Mouse (Mus musculus) limb, embryonic 11.5 days (tissue): ENCODE measurements at regions not wholly inside any gene's neighbourhood (a gene's known extent, or its start where the extent isn't known, plus 50 kb on each side); places are given as distances from the start of the nearest gene placed in this dataset.

Source experiments
- ATAC-seq: fragments of 200-750 bp; cut with Nextera tagmentation; 2 replicates; pipeline ENCODE4 v1.8.0; 2017; ENCODE audit warnings: low read depth; ENCODE audit not compliant: insufficient number of reproducible peaks, low FRiP score, low TSS enrichment
- DNase-seq: peaks from one replicate; pipeline ENCODE4 v3.0.0-alpha.2; 2015; ENCODE audit warnings: low spot score
- H3K27ac ChIP-seq: fragments of 300-500 bp; sonication (generic); replicated peaks from 2 replicates; pipeline ENCODE4 v1.5.1; 2014; ENCODE audit warnings: low read depth, mild to moderate bottlenecking, low read length
- H3K27me3 ChIP-seq: fragments of 300-500 bp; sonication (generic); 2 replicates; pipeline ENCODE4 v1.6.1; 2014; ENCODE audit warnings: mild to moderate bottlenecking, low read length, mixed read lengths; ENCODE audit not compliant: control insufficient read depth, insufficient read depth
- H3K36me3 ChIP-seq: fragments of 300-500 bp; sonication (generic); 2 replicates; pipeline ENCODE4 v1.6.1; 2014; ENCODE audit warnings: mild to moderate bottlenecking, low read length, moderate library complexity, mixed read lengths; ENCODE audit not compliant: control insufficient read depth, insufficient read depth
- H3K4me1 ChIP-seq: fragments of 300-500 bp; sonication (generic); 2 replicates; pipeline ENCODE4 v1.6.1; 2014; ENCODE audit warnings: low read length, mixed read lengths; ENCODE audit not compliant: control insufficient read depth, insufficient read depth
- H3K4me2 ChIP-seq: fragments of 300-500 bp; sonication (generic); 2 replicates; pipeline ENCODE4 v1.6.1; 2014; ENCODE audit warnings: low read depth, mild to moderate bottlenecking, moderate library complexity; ENCODE audit not compliant: severe bottlenecking
- H3K4me3 ChIP-seq: fragments of 300-500 bp; sonication (generic); 2 replicates; pipeline ENCODE4 v1.5.1; 2014; ENCODE audit warnings: low read depth, low read length
- H3K9ac ChIP-seq: fragments of 300-500 bp; sonication (generic); 2 replicates; pipeline ENCODE4 v1.6.1; 2014; ENCODE audit warnings: mild to moderate bottlenecking, low read length
- H3K9me3 ChIP-seq: fragments of 300-500 bp; sonication (generic); 2 replicates; pipeline ENCODE4 v1.6.1; 2016; ENCODE audit warnings: low read length; ENCODE audit not compliant: control insufficient read depth
- WGBS: fragments of 180-500 bp; shearing (Covaris S2); extraction: QIAGEN DNeasy Blood & Tissue Kit; methylation state at CpG from one replicate; pipeline ENCODE4 v1.1.7; 2014; 5-methylcytosine and 5-hydroxymethylcytosine counted together

DNA sequence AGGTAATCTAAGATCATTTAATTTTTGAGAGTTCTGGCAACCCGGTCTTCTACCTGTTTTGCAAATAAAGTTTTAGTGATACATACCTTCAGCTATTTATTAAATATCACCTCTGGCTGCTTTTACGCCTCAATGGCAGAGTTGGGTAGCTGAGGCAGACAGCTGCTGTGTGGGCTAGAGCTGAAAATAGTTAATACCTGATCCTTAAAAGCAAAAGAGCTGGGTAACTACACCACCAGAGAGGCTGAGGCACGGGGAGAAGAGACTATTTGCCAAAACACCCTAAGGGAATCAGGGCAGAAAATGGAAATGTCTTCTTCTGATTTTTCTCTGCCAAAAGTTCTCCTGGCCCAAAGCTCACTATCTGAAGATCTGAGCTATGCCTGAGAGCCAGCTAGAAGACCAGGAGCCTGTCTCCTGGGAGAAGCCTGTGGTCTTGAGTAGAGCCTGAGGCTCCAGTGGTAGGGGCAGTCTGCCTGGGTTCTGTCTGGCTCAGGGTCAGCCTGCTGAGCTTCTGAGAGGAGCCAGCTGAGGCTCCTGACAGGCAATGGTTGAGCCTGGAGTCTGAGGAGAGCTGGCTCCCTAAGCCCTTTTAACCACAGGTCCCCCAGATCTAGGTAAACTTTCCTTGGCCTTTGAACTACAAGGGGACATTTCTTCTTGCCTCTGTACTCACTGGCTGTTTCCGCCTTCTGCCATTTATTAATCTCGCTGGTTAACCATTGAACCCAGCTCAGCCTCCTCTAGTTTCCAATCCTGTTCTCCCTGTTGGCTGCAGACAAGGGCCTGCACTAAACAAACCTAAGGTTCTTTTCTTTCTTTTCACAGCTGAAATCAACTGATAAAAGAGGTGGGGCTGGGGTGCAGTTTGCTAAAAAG is 208.7 kb downstream of the Opa1 start:
- Histone ChIP-seq H3K27ac (no peak overlapping the region), H3K36me3 (no peaks in the 10 kb centered on the region), H3K9ac (no peak overlapping the region; the same call in 1 of the 2 replicates), H3K4me2 (no peak overlapping the region), H3K9me3 (no peaks in the 10 kb centered on the region), H3K4me3 (no peak overlapping the region), H3K27me3 (no peaks in the 10 kb centered on the region), H3K4me1 (no peaks in the 10 kb centered on the region)
- ATAC-seq: no peak
- WGBS: 70% methylated on average over 5 of the region's 5 CpGs
- no peak for DNase-seq

DNA sequence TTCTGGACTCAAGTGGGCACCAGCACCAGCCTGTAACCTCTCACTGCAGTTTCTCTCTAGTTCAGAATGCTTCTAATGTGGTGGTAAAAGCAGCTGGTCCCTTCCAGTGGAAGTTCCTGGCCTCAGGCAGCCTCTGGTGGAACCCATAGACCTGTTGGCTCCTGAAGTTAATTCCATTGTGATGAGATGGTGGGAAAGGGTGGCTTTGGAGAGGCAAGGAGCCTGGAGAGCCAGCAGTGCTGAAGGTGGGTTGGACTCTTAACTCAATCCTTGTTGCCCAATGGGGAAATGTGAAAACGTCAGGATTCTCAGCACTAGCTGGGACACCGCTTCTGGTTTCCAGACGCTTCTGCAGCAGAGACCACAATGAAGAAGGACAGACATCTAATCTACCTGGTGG is 210.9 kb downstream of the Opa1 start:
- ATAC-seq: no peak
- WGBS: 93% methylated on average over 3 of the region's 3 CpGs
- H3K9ac ChIP-seq: no peak overlapping the region

DNA sequence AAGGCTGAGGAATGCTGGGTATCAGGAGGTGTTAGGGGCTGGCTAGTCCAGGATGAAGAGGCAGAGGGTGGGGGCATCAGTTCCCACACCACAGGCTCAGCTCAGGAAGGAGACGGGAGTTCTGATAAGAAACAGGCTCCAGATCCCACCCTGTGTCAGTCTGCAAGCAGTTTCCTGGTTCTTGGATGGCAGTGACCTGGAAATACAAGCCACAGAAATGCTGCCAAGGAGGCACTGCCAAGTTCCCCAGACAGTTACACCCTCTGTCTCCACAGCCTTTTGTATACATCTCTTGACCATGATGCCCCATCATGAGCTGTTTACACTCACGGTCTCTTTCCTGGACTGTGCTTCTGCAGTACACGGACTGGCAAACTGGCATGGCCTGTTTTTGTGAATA is 220.1 kb downstream of the Opa1 start:
- ATAC-seq (no peak), DNase-seq (no peak)
- Histone ChIP-seq H3K4me2 (no peak overlapping the region), H3K9ac (no peak overlapping the region), H3K4me1 (peaks cover 10% of the 10 kb centered on the region), H3K27ac (no peak overlapping the region), H3K9me3 (no peaks in the 10 kb centered on the region), H3K27me3 (no peaks in the 10 kb centered on the region), H3K36me3 (no peaks in the 10 kb centered on the region), H3K4me3 (no peak overlapping the region)
- 49% methylated on average over 3 of the region's 3 CpGs for WGBS

More for the DNA sequence above, 210.9 kb downstream of the Opa1 start:
- no peak overlapping the region for H3K4me2 ChIP-seq
- H3K4me1 ChIP-seq: no peaks in the 10 kb centered on the region
- no peaks in the 10 kb centered on the region for H3K9me3 ChIP-seq
- no peaks in the 10 kb centered on the region for H3K27me3 ChIP-seq
- no peak for DNase-seq
- no peaks in the 10 kb centered on the region for H3K36me3 ChIP-seq
- H3K4me3 ChIP-seq: no peak overlapping the region
- H3K27ac ChIP-seq: no peak overlapping the region

DNA sequence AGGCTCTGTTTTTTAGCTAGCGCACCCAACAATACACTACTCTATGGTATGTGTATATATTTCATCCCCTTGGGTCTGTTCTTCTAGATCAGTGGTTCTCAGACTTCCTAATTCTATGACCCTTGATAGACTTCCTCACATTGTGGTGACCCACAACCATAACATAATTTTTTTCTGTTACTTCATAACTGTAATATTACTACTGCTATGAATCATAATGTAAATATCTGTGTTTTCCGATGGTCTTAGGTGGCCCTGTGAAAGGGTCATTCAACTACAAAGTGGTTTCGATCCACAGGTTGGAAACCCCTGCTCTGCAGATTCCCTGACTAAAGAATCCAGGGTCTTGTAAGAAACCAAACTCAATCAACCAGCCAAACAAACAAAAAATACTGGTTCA is 220.8 kb downstream of the Opa1 start:
- no peak for ATAC-seq
- WGBS: 61% methylated on average over 3 of the region's 3 CpGs
- Histone ChIP-seq H3K27me3 (no peaks in the 10 kb centered on the region), H3K36me3 (no peaks in the 10 kb centered on the region), H3K27ac (no peak overlapping the region), H3K4me1 (peaks cover 10% of the 10 kb centered on the region), H3K9ac (no peak overlapping the region), H3K4me3 (no peak overlapping the region), H3K4me2 (no peak overlapping the region), H3K9me3 (no peaks in the 10 kb centered on the region)
- no peak for DNase-seq

DNA sequence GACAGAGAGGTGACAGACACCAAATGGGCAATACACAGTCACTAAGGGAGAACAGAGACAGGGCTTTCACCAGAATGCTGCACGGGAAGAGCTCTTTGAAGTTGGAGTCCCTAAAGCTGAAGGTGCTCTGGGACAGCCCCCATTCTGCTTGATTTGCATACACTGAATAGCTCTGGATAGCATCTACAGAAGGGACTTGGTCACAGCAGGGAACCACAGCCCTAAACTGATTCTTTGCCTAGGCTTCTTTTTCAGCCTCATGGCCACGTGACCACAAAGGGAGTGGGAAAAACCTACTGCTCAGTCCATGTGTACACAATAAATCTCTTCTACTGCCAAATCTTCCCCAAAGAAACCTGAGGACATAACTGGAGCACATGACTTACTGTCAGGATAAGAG is 221.3 kb downstream of the Opa1 start:
- Histone ChIP-seq H3K27ac (no peak overlapping the region), H3K27me3 (no peaks in the 10 kb centered on the region), H3K9me3 (no peaks in the 10 kb centered on the region), H3K4me1 (peaks cover 10% of the 10 kb centered on the region), H3K4me3 (no peak overlapping the region), H3K36me3 (no peaks in the 10 kb centered on the region), H3K9ac (no peak overlapping the region), H3K4me2 (no peak overlapping the region)
- 6% methylated on average over 2 of the region's 2 CpGs for WGBS
- ATAC-seq: no peak
- DNase-seq: no peak

DNA sequence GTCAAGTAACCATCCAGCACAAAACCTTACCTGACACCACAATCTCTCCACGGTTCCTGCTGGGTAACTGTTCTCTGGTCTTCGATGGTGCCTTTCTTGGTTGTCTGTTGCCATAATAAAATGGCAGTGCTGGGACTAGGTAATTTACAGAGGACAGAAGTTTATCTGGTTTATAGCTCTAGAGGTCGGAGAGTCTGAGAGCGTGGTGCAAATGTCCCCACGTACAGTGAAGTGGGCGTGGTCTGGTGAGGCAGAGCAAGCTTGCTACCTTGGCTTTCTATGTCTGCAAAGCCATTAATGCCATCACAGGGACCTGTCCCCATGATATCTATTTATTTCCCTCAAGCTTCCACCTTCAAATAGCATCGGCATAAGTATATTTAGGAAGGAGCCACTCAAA is 223.0 kb downstream of the Opa1 start:
- no peak overlapping the region for H3K9ac ChIP-seq

DNA sequence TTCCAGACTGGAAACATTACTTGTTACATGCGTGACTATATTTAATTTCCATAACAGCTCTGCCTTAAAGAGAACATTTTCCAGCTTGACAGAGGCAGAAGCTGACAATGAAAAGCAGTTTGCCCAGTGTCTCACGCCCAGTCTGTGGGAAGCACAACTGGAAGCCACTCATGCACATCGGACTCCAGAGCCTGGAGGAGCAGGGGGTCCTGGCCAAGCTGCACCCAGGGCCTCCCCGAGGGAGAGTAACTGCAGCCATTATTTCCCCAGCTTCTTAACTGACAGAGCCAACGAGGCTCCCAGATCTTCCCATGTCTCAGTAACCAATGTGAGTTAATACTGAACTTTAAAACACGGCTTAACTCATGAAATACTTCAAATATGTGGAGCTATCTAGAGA is 223.5 kb downstream of the Opa1 start:
- no peaks in the 10 kb centered on the region for H3K27me3 ChIP-seq
- DNase-seq (no peak), ATAC-seq (no peak)
- H3K36me3 ChIP-seq: no peaks in the 10 kb centered on the region
- no peak overlapping the region for H3K4me3 ChIP-seq
- no peak overlapping the region for H3K9ac ChIP-seq
- no peak overlapping the region for H3K4me2 ChIP-seq
- 72% methylated on average over 6 of the region's 6 CpGs for WGBS
- H3K9me3 ChIP-seq: no peaks in the 10 kb centered on the region
- H3K4me1 ChIP-seq: peaks cover 7% of the 10 kb centered on the region
- H3K27ac ChIP-seq: no peak overlapping the region

More for the DNA sequence above, 223.0 kb downstream of the Opa1 start:
- DNase-seq (no peak), ATAC-seq (no peak)
- Histone ChIP-seq H3K4me2 (no peak overlapping the region), H3K4me1 (peaks cover 10% of the 10 kb centered on the region), H3K36me3 (no peaks in the 10 kb centered on the region), H3K9me3 (no peaks in the 10 kb centered on the region), H3K27ac (no peak overlapping the region), H3K27me3 (no peaks in the 10 kb centered on the region), H3K4me3 (no peak overlapping the region)
- 79% methylated on average over 7 of the region's 7 CpGs for WGBS

DNA sequence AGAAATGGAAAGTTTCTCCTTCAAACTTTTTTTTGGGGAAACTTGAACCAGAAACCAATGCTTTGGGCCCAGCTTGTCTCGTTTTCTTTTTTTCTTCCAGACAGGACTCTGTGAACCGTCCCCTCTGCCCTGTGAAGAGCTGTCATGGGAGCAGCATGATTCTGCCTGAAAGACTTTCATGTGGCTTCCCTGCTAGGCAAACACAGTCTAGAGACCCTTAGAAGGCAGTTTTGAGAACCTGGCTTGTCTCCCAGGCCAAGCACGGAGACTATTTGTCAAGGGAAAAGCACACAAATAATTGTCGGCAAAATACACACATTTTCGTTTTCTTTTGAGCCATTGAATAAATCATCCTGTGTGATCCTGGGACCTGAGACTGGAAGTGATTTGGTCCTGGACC is 228.7 kb downstream of the Opa1 start:
- H3K9me3 ChIP-seq: no peaks in the 10 kb centered on the region
- no peak overlapping the region for H3K4me3 ChIP-seq
- peaks cover under 1% of the 10 kb centered on the region for H3K4me1 ChIP-seq
- no peak for DNase-seq
- no peak overlapping the region for H3K4me2 ChIP-seq
- no peak overlapping the region for H3K9ac ChIP-seq
- no peaks in the 10 kb centered on the region for H3K27me3 ChIP-seq
- H3K27ac ChIP-seq: no peak overlapping the region
- WGBS: 64% methylated on average over 5 of the region's 5 CpGs
- no peak for ATAC-seq
- H3K36me3 ChIP-seq: no peaks in the 10 kb centered on the region

DNA sequence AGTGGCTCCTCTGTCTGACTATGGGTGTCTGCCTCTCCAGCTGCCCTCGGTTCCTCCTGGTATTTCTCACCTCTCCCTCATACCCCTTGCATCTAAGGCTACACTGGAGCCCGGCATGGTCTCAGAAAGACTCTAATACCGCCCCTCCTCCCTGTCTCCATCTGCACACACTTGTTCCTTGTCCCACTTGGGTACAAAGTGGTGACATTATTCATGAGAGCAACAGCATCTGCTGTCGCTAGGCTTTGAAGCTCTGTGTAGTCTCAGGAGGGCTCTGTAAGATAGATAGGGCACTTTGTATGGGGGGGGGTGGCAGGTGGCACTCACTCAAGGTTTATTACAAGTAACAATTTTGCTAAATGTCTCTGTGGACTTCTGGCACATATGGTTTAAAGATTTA is 229.7 kb downstream of the Opa1 start:
- H3K36me3 ChIP-seq: no peaks in the 10 kb centered on the region
- no peaks in the 10 kb centered on the region for H3K9me3 ChIP-seq
- no peak overlapping the region for H3K27ac ChIP-seq
- H3K9ac ChIP-seq: no peak overlapping the region
- ATAC-seq: no peak
- 66% methylated on average over 4 of the region's 4 CpGs for WGBS
- H3K4me3 ChIP-seq: no peak overlapping the region
- H3K27me3 ChIP-seq: no peaks in the 10 kb centered on the region
- H3K4me1 ChIP-seq: peaks cover 9% of the 10 kb centered on the region
- DNase-seq: no peak
- H3K4me2 ChIP-seq: no peak overlapping the region
